Mouse (Mus musculus): ENCODE results near the gene Rbm33. TPM values are rescaled to one million over a fixed set of nuclear protein-coding genes. Genes with fewer than 3 reads are reported as not detected.

Gene Rbm33
- polyA plus RNA-seq (2017; shearing (Covaris generic)), result 38.0 TPM

GRCm38 (mm10) chr5:28316722-28317245, at the start of gene Rbm33:
Gene Rbm33 (plus strand): TSS chr5:28317121.

GRCm38 (mm10) chr5:28466760-28467306, 149.9 kb downstream of the Rbm33 start, which contains the start of gene Shh:
Gene Shh (minus strand): TSS chr5:28467256.

Other genes starting within 250 kb of the Rbm33 start
- 29.4 TPM for gene Insig1, start 245.8 kb upstream of the Rbm33 start, polyA plus RNA-seq (2017; shearing (Covaris generic))
- 0.06 TPM for gene En2, start 151.4 kb upstream of the Rbm33 start, polyA plus RNA-seq (2017; shearing (Covaris generic))
- gene Cnpy1, start 71.3 kb upstream of the Rbm33 start, polyA plus RNA-seq (2017; shearing (Covaris generic)), result not detected
- not detected for gene Shh, start 150.1 kb downstream of the Rbm33 start, polyA plus RNA-seq (2017; shearing (Covaris generic))

Data from CD4-positive, CD25-positive, alpha-beta regulatory T cell (primary cell).